Mouse (Mus musculus) MEL (cell line): ENCODE measurements around the gene Aes.

Experiments
- BHLHE40 ChIP-seq: IDR thresholded peaks from 2 replicates; pipeline ENCODE4 v1.6.1; 2012; ENCODE audit warnings: low read depth, mild to moderate bottlenecking, inconsistent platforms, low read length, improper control_type of control experiment, borderline replicate concordance
- CTCF ChIP-seq, 3 experiments: IDR thresholded peaks in 2 of 3; conservative IDR thresholded peaks in 1 of 3; 2 replicates each; pipeline ENCODE4 v1.5.1; 2011 to 2012; ENCODE audit warnings: low read length in 3 of 3, low read depth in 2 of 3, mild to moderate bottlenecking in 2 of 3, improper control_type of control experiment in 1 of 3, inconsistent platforms in 1 of 3, mixed read lengths in 1 of 3, moderate library complexity in 1 of 3; ENCODE audit not compliant: control insufficient read depth in 1 of 3, insufficient read depth in 1 of 3, poor library complexity in 1 of 3, severe bottlenecking in 1 of 3
- E2F4 ChIP-seq: IDR thresholded peaks from 2 replicates; pipeline ENCODE4 v1.6.1; 2011; ENCODE audit warnings: low read depth, low read length, improper control_type of control experiment, borderline replicate concordance
- HCFC1 ChIP-seq: IDR thresholded peaks from 2 replicates; pipeline ENCODE4 v1.6.1; 2012; ENCODE audit warnings: low read depth, mild to moderate bottlenecking, inconsistent platforms, low read length, improper control_type of control experiment, moderate library complexity
- MXI1 ChIP-seq: IDR thresholded peaks from 2 replicates; pipeline ENCODE4 v1.6.1; 2011; ENCODE audit warnings: mild to moderate bottlenecking, low read depth, low read length, improper control_type of control experiment
- MYC ChIP-seq: IDR thresholded peaks from 2 replicates; pipeline ENCODE4 v1.6.1; 2011; ENCODE audit warnings: low read depth, mild to moderate bottlenecking, low read length, improper control_type of control experiment, moderate library complexity
- NELFE ChIP-seq: IDR thresholded peaks from 2 replicates; pipeline ENCODE4 v1.6.1; 2011; ENCODE audit warnings: low read depth, low read length, improper control_type of control experiment
- NRF1 ChIP-seq: IDR thresholded peaks from 2 replicates; pipeline ENCODE4 v1.6.1; 2014; ENCODE audit warnings: low read depth, mild to moderate bottlenecking, inconsistent platforms, low read length, improper control_type of control experiment, moderate library complexity; ENCODE audit not compliant: poor library complexity, insufficient read depth, severe bottlenecking
- POLR2A ChIP-seq, 2 experiments: IDR thresholded peaks; 2 replicates each; pipeline ENCODE4 v1.6.1; 2011 to 2012; ENCODE audit warnings: low read length in 2 of 2, mild to moderate bottlenecking in 2 of 2, control low read depth in 1 of 2, improper control_type of control experiment in 1 of 2, low read depth in 1 of 2, moderate library complexity in 1 of 2; ENCODE audit not compliant: control insufficient read depth in 1 of 2, insufficient read depth in 1 of 2, poor library complexity in 1 of 2
- RAD21 ChIP-seq: IDR thresholded peaks from 2 replicates; pipeline ENCODE4 v1.6.1; 2011; ENCODE audit warnings: mild to moderate bottlenecking, low read depth, low read length, improper control_type of control experiment
- TBP ChIP-seq: IDR thresholded peaks from 2 replicates; pipeline ENCODE4 v1.8.0; 2011; ENCODE audit warnings: low read depth, low read length, improper control_type of control experiment
- USF1 ChIP-seq: IDR thresholded peaks from 2 replicates; pipeline ENCODE4 v1.6.1; 2014; ENCODE audit warnings: low read depth, mild to moderate bottlenecking, inconsistent platforms, low read length, improper control_type of control experiment, moderate library complexity

GRCm38 (mm10) chr10:81598342-81598741 is 39.1 kb downstream of the Aes start:
- TF ChIP-seq HCFC1: no peak
- TF ChIP-seq POLR2A (IDR thresholded peaks at IDR 0.05; ENCODE audit: control insufficient read depth in 1 of 2, insufficient read depth in 1 of 2, low read depth in 1 of 2, low read length in 2 of 2, poor library complexity in 1 of 2): no peak
- no peak for TF ChIP-seq NRF1
- TF ChIP-seq CTCF (IDR thresholded peaks at IDR 0.05 in 2 of 3, conservative IDR thresholded peaks at IDR 0.05 in 1 of 3; ENCODE audit: control insufficient read depth in 1 of 3, insufficient read depth in 1 of 3, low read depth in 2 of 3, low read length in 3 of 3, poor library complexity in 1 of 3, severe bottlenecking in 1 of 3): no peak
- no peak for TF ChIP-seq E2F4
- no peak for TF ChIP-seq MYC
- no peak for TF ChIP-seq MXI1
- no peak for TF ChIP-seq BHLHE40
- no peak for TF ChIP-seq RAD21
- no peak for TF ChIP-seq TBP
- no peak for TF ChIP-seq NELFE
- TF ChIP-seq USF1: no peak
